Mouse (Mus musculus): ENCODE measurements around the gene Pga5.

DNA sequence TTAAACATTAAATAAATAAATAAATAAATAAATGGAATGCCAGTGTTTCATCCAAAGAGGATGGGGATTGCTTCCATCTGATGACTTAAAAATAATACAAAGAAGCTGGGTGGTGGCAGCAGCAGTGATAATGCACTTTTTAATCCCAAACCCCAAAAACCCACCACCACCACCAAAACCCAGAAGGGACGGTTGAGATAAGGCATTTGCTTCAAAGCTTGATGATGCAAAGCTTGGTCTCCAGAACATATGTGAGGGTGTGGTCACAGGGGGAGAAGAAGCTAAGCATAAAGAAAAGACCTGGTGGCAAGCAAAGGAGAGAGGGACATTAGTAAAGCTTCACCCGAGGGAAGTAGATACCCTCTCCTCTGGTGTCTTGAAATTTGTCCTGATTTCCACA, 16.0 kb downstream of the Pga5 start:
- no peak for TF ChIP-seq USF1 (IDR thresholded peaks at IDR 0.05; ENCODE audit: low read depth)
- TF ChIP-seq MAX (IDR thresholded peaks at IDR 0.05; ENCODE audit: low read depth), result no peak
- no peak for TF ChIP-seq MYOD1 (IDR thresholded peaks at IDR 0.05; ENCODE audit: control insufficient read depth in 1 of 3, insufficient read length in 2 of 3, low read depth in 2 of 3)
- TF ChIP-seq MYOG (IDR thresholded peaks at IDR 0.05; ENCODE audit: control insufficient read depth in 1 of 3, insufficient read depth in 1 of 3, insufficient read length in 2 of 3, low read depth in 2 of 3), result no peak
- TF ChIP-seq SRF (IDR thresholded peaks at IDR 0.05; ENCODE audit: control insufficient read depth, insufficient read length, low read depth), result no peak
- no peak for TF ChIP-seq POLR2A (IDR thresholded peaks at IDR 0.05; ENCODE audit: insufficient read length, low read depth)
- TF ChIP-seq TCF12 (IDR thresholded peaks at IDR 0.05; ENCODE audit: insufficient read depth, poor library complexity, severe bottlenecking), result no peak
- no peak for TF ChIP-seq E2F4 (IDR thresholded peaks at IDR 0.05; ENCODE audit: insufficient read depth)
- no peak for TF ChIP-seq TCF3 (IDR thresholded peaks at IDR 0.05; ENCODE audit: insufficient read length, low read depth)
- TF ChIP-seq POLR2AphosphoS2 (IDR thresholded peaks at IDR 0.05; ENCODE audit: insufficient read length, low read depth), result no peak
- no peak for TF ChIP-seq CEBPB (IDR thresholded peaks at IDR 0.05; ENCODE audit: insufficient read depth, poor library complexity, severe bottlenecking)
- TF ChIP-seq REST (IDR thresholded peaks at IDR 0.05; ENCODE audit: insufficient read depth, insufficient read length), result no peak
